Mouse (Mus musculus): ENCODE measurements at regions not wholly inside any gene's neighbourhood (a gene's known extent, or its start where the extent isn't known, plus 50 kb on each side); places are given as distances from the start of the nearest gene placed in this dataset.

DNA sequence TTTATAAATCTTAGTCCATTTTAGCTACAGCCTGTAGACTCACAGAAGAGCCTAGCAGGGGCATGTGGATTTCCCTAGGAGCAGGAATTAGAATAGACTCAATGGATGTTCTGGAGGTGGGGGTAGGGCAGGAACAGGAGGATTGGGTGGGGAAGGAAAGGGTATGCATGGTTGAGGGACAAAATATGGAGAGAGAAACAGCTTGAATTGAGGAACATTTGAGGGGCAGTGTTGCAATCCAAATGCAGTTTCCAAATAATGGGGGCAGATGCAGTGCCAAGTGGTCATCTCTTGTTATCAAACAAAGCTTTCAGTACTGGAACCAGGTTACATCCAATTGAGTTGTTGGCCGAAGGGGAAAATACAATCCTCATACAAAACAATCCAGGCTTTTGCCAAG, 332.4 kb downstream of the Tex13c3 start:
- no peaks in the 10 kb centered on the region for H3K4me1 ChIP-seq (ENCODE audit: control insufficient read depth, insufficient read depth, low read length)
- no peak overlapping the region for H3K27ac ChIP-seq (ENCODE audit: control insufficient read depth, insufficient read depth, low read depth, low read length)
- TF ChIP-seq CTCF (IDR thresholded peaks at IDR 0.05; ENCODE audit: control insufficient read depth, insufficient read depth, insufficient replicate concordance, low read depth, low read length), result no peak
- TF ChIP-seq POLR2A (IDR thresholded peaks at IDR 0.05; ENCODE audit: control insufficient read depth, low read depth, low read length), result no peak
- H3K36me3 ChIP-seq (ENCODE audit: control insufficient read depth, insufficient read depth, low read length), result no peaks in the 10 kb centered on the region
- no peak overlapping the region for H3K4me3 ChIP-seq (ENCODE audit: control insufficient read depth, low read depth, low read length)
- no peaks in the 10 kb centered on the region for H3K27me3 ChIP-seq (ENCODE audit: control insufficient read depth, insufficient read depth, low read length)

DNA sequence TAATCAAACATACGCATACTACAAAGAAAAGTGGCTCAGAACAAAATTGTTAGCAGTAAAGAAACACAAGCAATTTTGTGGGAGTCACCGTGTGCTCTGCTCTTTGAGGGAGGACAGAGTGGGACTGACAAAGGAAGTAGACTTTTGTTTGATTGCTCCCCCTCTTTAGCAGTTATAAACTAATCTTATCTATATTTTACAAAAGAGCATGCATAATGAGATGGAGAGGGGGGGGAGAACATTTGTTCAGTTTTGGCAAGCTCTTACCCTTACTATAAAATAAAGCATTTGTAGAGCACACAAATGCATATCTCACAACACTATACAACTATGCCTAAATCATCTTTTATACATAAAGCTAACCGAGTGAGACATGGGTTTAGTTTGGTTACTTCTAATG, 332.9 kb downstream of the Tex13c3 start:
- no peaks in the 10 kb centered on the region for H3K36me3 ChIP-seq (ENCODE audit: control insufficient read depth, insufficient read depth, low read length)
- TF ChIP-seq POLR2A (IDR thresholded peaks at IDR 0.05; ENCODE audit: control insufficient read depth, low read depth, low read length), result no peak
- TF ChIP-seq CTCF (IDR thresholded peaks at IDR 0.05; ENCODE audit: control insufficient read depth, insufficient read depth, insufficient replicate concordance, low read depth, low read length), result no peak
- no peaks in the 10 kb centered on the region for H3K4me1 ChIP-seq (ENCODE audit: control insufficient read depth, insufficient read depth, low read length)
- H3K4me3 ChIP-seq (ENCODE audit: control insufficient read depth, low read depth, low read length), result no peak overlapping the region
- no peaks in the 10 kb centered on the region for H3K27me3 ChIP-seq (ENCODE audit: control insufficient read depth, insufficient read depth, low read length)
- H3K27ac ChIP-seq (ENCODE audit: control insufficient read depth, insufficient read depth, low read depth, low read length), result no peak overlapping the region

DNA sequence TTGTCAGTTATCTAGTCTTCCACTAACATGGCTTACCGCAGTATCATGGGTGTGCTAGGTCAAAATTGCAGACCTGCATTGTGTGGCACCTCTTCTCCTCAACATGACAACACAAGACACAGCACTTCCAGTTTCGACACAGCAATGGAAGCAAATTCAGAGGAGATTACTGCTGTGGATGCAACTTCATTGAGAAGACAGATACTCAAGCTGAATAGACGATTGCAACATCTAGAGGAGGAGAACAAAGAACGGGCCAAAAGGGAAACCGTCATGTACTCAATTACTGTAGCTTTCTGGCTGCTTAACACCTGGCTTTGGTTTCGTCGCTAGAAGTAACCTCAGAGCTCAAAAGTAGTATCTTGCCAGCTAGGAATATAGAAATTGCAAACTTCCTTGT, 368.4 kb downstream of the Tex13c3 start:
- peak overlapping the region; percentile 25; the same call in 1 of the 2 replicates for H3K4me3 ChIP-seq (ENCODE audit: control insufficient read depth, low read depth, low read length)
- no peaks in the 10 kb centered on the region for H3K4me1 ChIP-seq (ENCODE audit: control insufficient read depth, insufficient read depth, low read length)
- TF ChIP-seq POLR2A (IDR thresholded peaks at IDR 0.05; ENCODE audit: control insufficient read depth, low read depth, low read length) (no peak), CTCF (IDR thresholded peaks at IDR 0.05; ENCODE audit: control insufficient read depth, insufficient read depth, insufficient replicate concordance, low read depth, low read length) (no peak)
- H3K27ac ChIP-seq (ENCODE audit: control insufficient read depth, insufficient read depth, low read depth, low read length), result no peak overlapping the region
- H3K36me3 ChIP-seq (ENCODE audit: control insufficient read depth, insufficient read depth, low read length), result no peaks in the 10 kb centered on the region
- no peaks in the 10 kb centered on the region for H3K27me3 ChIP-seq (ENCODE audit: control insufficient read depth, insufficient read depth, low read length)

DNA sequence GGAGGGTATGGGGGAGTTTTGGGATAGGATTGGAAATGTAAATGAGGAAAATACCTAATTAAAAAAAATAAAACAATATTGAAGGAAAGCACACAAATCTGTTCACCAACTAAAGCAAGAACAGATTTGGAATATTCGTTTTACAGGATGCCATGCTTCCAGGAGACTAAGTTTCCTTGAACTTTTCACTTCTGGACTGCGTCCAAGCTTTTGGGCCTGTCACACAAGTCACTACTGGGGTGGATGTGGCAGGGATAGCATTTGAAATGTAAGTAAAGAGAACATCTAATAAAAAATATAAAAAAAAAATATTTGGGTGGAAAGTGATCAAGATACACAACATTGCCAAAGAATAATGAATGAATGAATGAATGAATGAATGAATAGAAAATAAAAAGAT, 378.2 kb downstream of the Tex13c3 start:
- no peak for TF ChIP-seq POLR2A (IDR thresholded peaks at IDR 0.05; ENCODE audit: control insufficient read depth, low read depth, low read length)
- no peak for TF ChIP-seq CTCF (IDR thresholded peaks at IDR 0.05; ENCODE audit: control insufficient read depth, insufficient read depth, insufficient replicate concordance, low read depth, low read length)

DNA sequence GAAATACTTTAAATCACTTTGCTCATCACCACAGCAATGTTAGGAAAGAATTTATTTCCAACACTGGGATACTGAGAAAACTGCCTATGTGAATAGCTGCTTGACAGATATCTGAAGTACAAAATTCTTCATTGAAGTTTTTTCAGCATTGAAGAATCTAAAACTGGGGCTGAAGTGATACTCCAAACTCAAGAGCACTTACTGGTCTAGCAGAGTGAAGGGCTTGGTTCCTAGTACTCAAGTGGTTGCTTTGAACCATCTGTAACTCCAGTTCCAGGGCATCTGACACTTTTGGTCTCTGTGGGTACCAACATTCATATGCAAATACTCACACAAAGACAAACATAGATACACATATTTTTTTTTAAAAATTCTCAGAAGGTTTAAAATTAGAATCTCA, 385.2 kb downstream of the Tex13c3 start:
- Histone ChIP-seq H3K27ac (ENCODE audit: control insufficient read depth, insufficient read depth, low read depth, low read length) (no peak overlapping the region), H3K4me3 (ENCODE audit: control insufficient read depth, low read depth, low read length) (no peak overlapping the region), H3K27me3 (ENCODE audit: control insufficient read depth, insufficient read depth, low read length) (no peaks in the 10 kb centered on the region), H3K4me1 (ENCODE audit: control insufficient read depth, insufficient read depth, low read length) (no peaks in the 10 kb centered on the region), H3K36me3 (ENCODE audit: control insufficient read depth, insufficient read depth, low read length) (no peaks in the 10 kb centered on the region)
- TF ChIP-seq CTCF (IDR thresholded peaks at IDR 0.05; ENCODE audit: control insufficient read depth, insufficient read depth, insufficient replicate concordance, low read depth, low read length) (no peak), POLR2A (IDR thresholded peaks at IDR 0.05; ENCODE audit: control insufficient read depth, low read depth, low read length) (no peak)

More for the DNA sequence above, 378.2 kb downstream of the Tex13c3 start:
- H3K27me3 ChIP-seq (ENCODE audit: control insufficient read depth, insufficient read depth, low read length), result no peaks in the 10 kb centered on the region
- no peak overlapping the region for H3K4me3 ChIP-seq (ENCODE audit: control insufficient read depth, low read depth, low read length)
- H3K27ac ChIP-seq (ENCODE audit: control insufficient read depth, insufficient read depth, low read depth, low read length), result no peak overlapping the region
- no peaks in the 10 kb centered on the region for H3K4me1 ChIP-seq (ENCODE audit: control insufficient read depth, insufficient read depth, low read length)
- H3K36me3 ChIP-seq (ENCODE audit: control insufficient read depth, insufficient read depth, low read length), result no peaks in the 10 kb centered on the region

DNA sequence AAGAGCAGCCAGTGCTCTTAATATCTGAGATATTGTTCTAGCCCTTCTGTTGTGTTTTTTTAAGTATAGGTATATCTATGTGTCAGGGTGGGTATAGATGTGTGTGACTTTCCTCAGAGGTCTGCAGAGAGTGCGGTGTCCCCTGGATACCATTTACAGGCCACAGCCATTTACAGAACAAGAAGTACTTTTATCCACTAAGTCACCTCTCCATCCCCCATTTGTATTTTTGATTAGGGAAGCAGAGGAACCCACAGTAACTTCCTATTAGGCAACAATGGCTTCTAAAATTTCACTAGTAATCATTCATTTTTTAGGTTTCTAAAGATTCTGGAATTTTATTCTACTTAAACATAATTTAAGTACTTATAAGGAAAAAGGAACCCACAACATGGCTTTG, 396.7 kb downstream of the Tex13c3 start:
- H3K27ac ChIP-seq (ENCODE audit: control insufficient read depth, insufficient read depth, low read depth, low read length), result no peak overlapping the region
- H3K4me1 ChIP-seq (ENCODE audit: control insufficient read depth, insufficient read depth, low read length), result no peaks in the 10 kb centered on the region
- TF ChIP-seq CTCF (IDR thresholded peaks at IDR 0.05; ENCODE audit: control insufficient read depth, insufficient read depth, insufficient replicate concordance, low read depth, low read length), result no peak
- TF ChIP-seq POLR2A (IDR thresholded peaks at IDR 0.05; ENCODE audit: control insufficient read depth, low read depth, low read length), result no peak
- no peaks in the 10 kb centered on the region for H3K36me3 ChIP-seq (ENCODE audit: control insufficient read depth, insufficient read depth, low read length)
- no peak overlapping the region for H3K4me3 ChIP-seq (ENCODE audit: control insufficient read depth, low read depth, low read length)
- H3K27me3 ChIP-seq (ENCODE audit: control insufficient read depth, insufficient read depth, low read length), result no peaks in the 10 kb centered on the region

DNA sequence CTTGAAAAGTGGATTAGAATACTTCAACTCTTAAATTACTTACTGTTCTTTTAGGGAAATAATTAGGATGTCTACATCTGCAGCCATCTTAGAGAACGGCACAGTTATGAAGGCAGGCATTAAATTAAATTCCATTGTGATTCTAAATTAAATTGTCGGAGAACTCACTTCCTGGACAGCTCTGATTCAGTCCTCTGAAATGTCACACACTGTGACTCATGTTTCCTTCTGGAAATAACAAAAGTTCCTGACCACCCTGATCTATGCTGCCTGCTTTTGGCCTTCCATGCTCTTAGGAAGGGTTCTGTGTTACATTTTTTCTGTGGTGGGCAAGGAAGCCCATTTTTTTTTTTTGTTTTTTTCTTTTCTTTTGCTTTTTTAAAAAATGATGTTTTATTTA, 401.1 kb downstream of the Tex13c3 start:
- no peaks in the 10 kb centered on the region for H3K27me3 ChIP-seq (ENCODE audit: control insufficient read depth, insufficient read depth, low read length)
- H3K27ac ChIP-seq (ENCODE audit: control insufficient read depth, insufficient read depth, low read depth, low read length), result no peak overlapping the region
- no peak overlapping the region for H3K4me3 ChIP-seq (ENCODE audit: control insufficient read depth, low read depth, low read length)
- no peaks in the 10 kb centered on the region for H3K36me3 ChIP-seq (ENCODE audit: control insufficient read depth, insufficient read depth, low read length)
- H3K4me1 ChIP-seq (ENCODE audit: control insufficient read depth, insufficient read depth, low read length), result no peaks in the 10 kb centered on the region
- no peak for TF ChIP-seq POLR2A (IDR thresholded peaks at IDR 0.05; ENCODE audit: control insufficient read depth, low read depth, low read length)
- TF ChIP-seq CTCF (IDR thresholded peaks at IDR 0.05; ENCODE audit: control insufficient read depth, insufficient read depth, insufficient replicate concordance, low read depth, low read length), result no peak
